Mouse (Mus musculus) CD4-positive, CD25-positive, alpha-beta regulatory T cell, adult 9 weeks (primary cell): Measurements from ENCODE around the gene Rnf150. TPM values are rescaled to one million over a fixed set of nuclear protein-coding genes. Genes with fewer than 3 reads are reported as not detected.

Experiments used
- polyA plus RNA-seq: library from polyadenylated mRNA; unstranded; fragments of 100-300 nt; shearing (Covaris generic); gene quantifications from one replicate; pipeline ENCODE4 v1.2.1, GENCODE M21; 2017

Rnf150 gene
- polyA plus RNA-seq = not detected

GRCm38 (mm10) chr8:82863041-82863744 lies at the start of gene Rnf150:
Gene Rnf150 (plus strand): TSS chr8:82863356.

Other genes with a start within 250 kb of the Rnf150 start
- gene Zfp330, start 89.2 kb upstream of the Rnf150 start, polyA plus RNA-seq = 96.5 TPM